Mouse (Mus musculus): Measurements from ENCODE around the gene Foxs1. TPM values are rescaled to one million over a fixed set of nuclear protein-coding genes. Genes with fewer than 3 reads are reported as not detected.

The Foxs1 gene
- polyA plus RNA-seq, 1 experiment from 2014 or later = 4.8 TPM

GRCm38 (mm10) chr2:152904127-152904643 is 28.8 kb downstream of the Foxs1 start:
- TF ChIP-seq CTCF (IDR thresholded peaks at IDR 0.05; ENCODE audit: low read depth) = no peak
- no peak overlapping the region for H3K9ac ChIP-seq
- H3K27me3 ChIP-seq (ENCODE audit: insufficient read depth, low read length) = no peaks in the 10 kb centered on the region
- no peaks in the 10 kb centered on the region for H3K9me3 ChIP-seq (ENCODE audit: low read depth, low read length)
- no peaks in the 10 kb centered on the region for H3K36me3 ChIP-seq (ENCODE audit: insufficient read depth)
- WGBS = 50% methylated on average over 5 of the region's 5 CpGs
- DNase-seq (no peak), ATAC-seq (ENCODE audit: insufficient read depth) (no peak)
- H3K4me2 ChIP-seq = no peak overlapping the region
- no peak overlapping the region for H3K27ac ChIP-seq (ENCODE audit: low read depth)
- H3K4me3 ChIP-seq (ENCODE audit: low read depth, low read length) = no peak overlapping the region
- H3K4me1 ChIP-seq (ENCODE audit: insufficient read depth) = 0 out of 2 replicates have a peak, but pooled peaks cover 6% of the 10 kb centered on the region

- no peak for TF ChIP-seq CTCF (IDR thresholded peaks at IDR 0.05; ENCODE audit: low read depth)
- 65% methylated on average over 4 of the region's 4 CpGs for WGBS
- Histone ChIP-seq H3K27ac (ENCODE audit: low read depth) (no peak overlapping the region), H3K4me1 (ENCODE audit: insufficient read depth) (0 out of 2 replicates have a peak, but pooled peaks cover 6% of the 10 kb centered on the region), H3K36me3 (ENCODE audit: insufficient read depth) (no peaks in the 10 kb centered on the region), H3K9me3 (ENCODE audit: low read depth, low read length) (no peaks in the 10 kb centered on the region), H3K4me3 (ENCODE audit: low read depth, low read length) (no peak overlapping the region), H3K27me3 (ENCODE audit: insufficient read depth, low read length) (no peaks in the 10 kb centered on the region), H3K9ac (no peak overlapping the region), H3K4me2 (no peak overlapping the region)
- ATAC-seq (ENCODE audit: insufficient read depth) (no peak), DNase-seq (no peak)
These were observed 29.4 kb downstream of the Foxs1 start for GRCm38 (mm10) chr2:152903586-152903985.

- no peaks in the 10 kb centered on the region for H3K36me3 ChIP-seq (ENCODE audit: insufficient read depth)
- no peak for TF ChIP-seq CTCF (IDR thresholded peaks at IDR 0.05; ENCODE audit: low read depth)
- WGBS = 36% methylated on average over 3 of the region's 3 CpGs
- H3K9ac ChIP-seq = no peak overlapping the region
- H3K27ac ChIP-seq (ENCODE audit: low read depth) = no peak overlapping the region
- ATAC-seq (ENCODE audit: insufficient read depth) = no peak
- H3K27me3 ChIP-seq (ENCODE audit: insufficient read depth, low read length) = no peaks in the 10 kb centered on the region
- H3K4me1 ChIP-seq (ENCODE audit: insufficient read depth) = 0 out of 2 replicates have a peak, but pooled peaks cover 6% of the 10 kb centered on the region
- H3K4me2 ChIP-seq = no peak overlapping the region
- no peaks in the 10 kb centered on the region for H3K9me3 ChIP-seq (ENCODE audit: low read depth, low read length)
- DNase-seq = no peak
- H3K4me3 ChIP-seq (ENCODE audit: low read depth, low read length) = no peak overlapping the region
These were observed 30.4 kb downstream of the Foxs1 start for GRCm38 (mm10) chr2:152902658-152903057.

- no peak for ATAC-seq (ENCODE audit: insufficient read depth)
- Histone ChIP-seq H3K4me1 (ENCODE audit: insufficient read depth) (0 out of 2 replicates have a peak, but pooled peaks cover 4% of the 10 kb centered on the region), H3K4me2 (no peak overlapping the region), H3K27me3 (ENCODE audit: insufficient read depth, low read length) (no peaks in the 10 kb centered on the region), H3K36me3 (ENCODE audit: insufficient read depth) (no peaks in the 10 kb centered on the region), H3K9ac (no peak overlapping the region), H3K4me3 (ENCODE audit: low read depth, low read length) (no peak overlapping the region), H3K9me3 (ENCODE audit: low read depth, low read length) (no peaks in the 10 kb centered on the region), H3K27ac (ENCODE audit: low read depth) (no peak overlapping the region)
- 86% methylated on average over 15 of the region's 15 CpGs for WGBS
- DNase-seq = no peak
- no peak for TF ChIP-seq CTCF (IDR thresholded peaks at IDR 0.05; ENCODE audit: low read depth)
These were observed 31.7 kb downstream of the Foxs1 start for GRCm38 (mm10) chr2:152901296-152901695.

- Histone ChIP-seq H3K36me3 (ENCODE audit: insufficient read depth) (peaks cover 22% of the 10 kb centered on the region), H3K27ac (ENCODE audit: low read depth) (no peak overlapping the region), H3K4me1 (ENCODE audit: insufficient read depth) (no peaks in the 10 kb centered on the region), H3K9me3 (ENCODE audit: low read depth, low read length) (no peaks in the 10 kb centered on the region), H3K27me3 (ENCODE audit: insufficient read depth, low read length) (no peaks in the 10 kb centered on the region), H3K4me2 (no peak overlapping the region), H3K9ac (no peak overlapping the region), H3K4me3 (ENCODE audit: low read depth, low read length) (no peak overlapping the region)
- TF ChIP-seq CTCF (IDR thresholded peaks at IDR 0.05; ENCODE audit: low read depth) = no peak
- DNase-seq = no peak
- WGBS = 63% methylated on average over 6 of the region's 6 CpGs
- no peak for ATAC-seq (ENCODE audit: insufficient read depth)
These were observed 34.0 kb downstream of the Foxs1 start for GRCm38 (mm10) chr2:152899011-152899410.

GRCm38 (mm10) chr2:152896926-152897325 is 36.1 kb downstream of the Foxs1 start:
- ATAC-seq (ENCODE audit: insufficient read depth) (no peak), DNase-seq (no peak)
- no peak overlapping the region for H3K9ac ChIP-seq
- H3K9me3 ChIP-seq (ENCODE audit: low read depth, low read length) = no peaks in the 10 kb centered on the region
- whole genome bisulfite sequencing = 89% methylated on average over 3 of the region's 3 CpGs
- H3K4me3 ChIP-seq (ENCODE audit: low read depth, low read length) = no peak overlapping the region
- H3K27ac ChIP-seq (ENCODE audit: low read depth) = no peak overlapping the region
- peaks cover 43% of the 10 kb centered on the region for H3K36me3 ChIP-seq (ENCODE audit: insufficient read depth)
- H3K27me3 ChIP-seq (ENCODE audit: insufficient read depth, low read length) = no peaks in the 10 kb centered on the region
- no peaks in the 10 kb centered on the region for H3K4me1 ChIP-seq (ENCODE audit: insufficient read depth)
- H3K4me2 ChIP-seq = no peak overlapping the region
- TF ChIP-seq CTCF (IDR thresholded peaks at IDR 0.05; ENCODE audit: low read depth) = no peak

- H3K4me1 ChIP-seq (ENCODE audit: insufficient read depth) = no peaks in the 10 kb centered on the region
- peaks cover 53% of the 10 kb centered on the region for H3K36me3 ChIP-seq (ENCODE audit: insufficient read depth)
- no peak overlapping the region for H3K9ac ChIP-seq
- no peak for TF ChIP-seq CTCF (IDR thresholded peaks at IDR 0.05; ENCODE audit: low read depth)
- H3K27ac ChIP-seq (ENCODE audit: low read depth) = no peak overlapping the region
- no peaks in the 10 kb centered on the region for H3K9me3 ChIP-seq (ENCODE audit: low read depth, low read length)
- H3K4me2 ChIP-seq = no peak overlapping the region
- no peak for ATAC-seq (ENCODE audit: insufficient read depth)
- H3K27me3 ChIP-seq (ENCODE audit: insufficient read depth, low read length) = no peaks in the 10 kb centered on the region
- DNase-seq = no peak
- WGBS = 90% methylated on average over 9 of the region's 9 CpGs
- H3K4me3 ChIP-seq (ENCODE audit: low read depth, low read length) = no peak overlapping the region
These were observed 37.2 kb downstream of the Foxs1 start for GRCm38 (mm10) chr2:152895834-152896233.

Data from lung, embryonic 14.5 days (tissue).